Mouse (Mus musculus): ENCODE measurements around the gene Galnt10. TPM values are rescaled to one million over a fixed set of nuclear protein-coding genes. Genes with fewer than 3 reads are reported as not detected.

Gene Galnt10
- total and polyA plus RNA-seq, 3 experiments = 5.2 to 8.7 (median 5.6) TPM

DNA sequence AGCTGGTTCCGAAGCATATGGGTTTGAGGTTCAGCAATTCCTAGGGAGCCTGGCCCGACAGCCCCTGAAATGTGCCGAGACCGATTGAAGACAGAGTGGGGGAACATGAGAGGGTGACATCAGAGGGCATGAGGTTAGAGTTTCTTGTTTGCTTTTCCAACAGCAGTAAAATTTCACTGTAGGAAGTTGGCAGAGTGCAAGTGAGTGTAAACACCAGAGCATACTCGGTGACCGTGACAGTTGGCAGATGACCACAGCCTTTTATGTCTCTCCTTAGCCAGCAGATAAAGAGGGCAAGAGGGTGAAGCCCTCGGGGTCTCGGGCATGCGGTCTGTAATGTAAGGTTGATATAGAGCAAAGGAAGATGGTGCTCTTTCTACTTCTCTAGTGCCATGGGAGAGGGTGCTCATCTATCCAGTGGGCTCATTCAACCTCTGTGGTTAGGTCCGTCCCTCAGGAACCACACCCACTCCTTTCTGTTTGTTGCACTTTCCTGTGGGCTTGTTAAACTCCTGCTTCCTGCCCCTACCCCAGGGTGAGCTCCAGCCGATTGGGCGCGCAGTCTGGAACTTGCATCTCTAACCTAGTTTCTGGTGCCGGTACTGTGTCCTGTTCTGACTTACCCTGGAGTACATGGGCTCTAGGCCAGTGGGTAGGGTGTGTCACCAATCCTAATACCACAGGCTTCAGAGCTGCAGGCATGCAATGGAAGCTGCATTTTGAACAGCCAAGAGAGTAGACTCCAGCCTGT lies 43.1 kb downstream of the Galnt10 start:
- Histone ChIP-seq H3K27me3 (ENCODE audit: control insufficient read depth, insufficient read depth, low read length) (no peaks in the 10 kb centered on the region), H3K9ac (ENCODE audit: low read depth, low read length) (no peak overlapping the region), H3K4me3 (no peak overlapping the region), H3K36me3 (ENCODE audit: control insufficient read depth, insufficient read depth, low read length) (no peaks in the 10 kb centered on the region), H3K27ac (peak overlapping the region; percentile 67), H3K4me1 (ENCODE audit: control insufficient read depth, insufficient read depth, low read length) (peaks cover 19% of the 10 kb centered on the region), H3K79me2 (replicated peaks; ENCODE audit: control insufficient read depth, insufficient read depth, low read length) (no peaks in the 10 kb centered on the region)
- peak; percentile 58 to 64 for DNase-seq
- WGBS = 32% methylated on average over 14 of the region's 14 CpGs
- intact Hi-C loops (cut with DNase I) = loop anchor here (5.0 kb wide), 1 partner anchor 41 kb away; the partner anchor contains the start of gene Galnt10
- no peak for TF ChIP-seq CTCF (IDR thresholded peaks at IDR 0.05)
- TF ChIP-seq EP300 (IDR thresholded peaks at IDR 0.05; ENCODE audit: insufficient read depth, low read depth, low read length) = peak; percentile 78
- TF ChIP-seq POLR2A (IDR thresholded peaks at IDR 0.05; ENCODE audit: insufficient read depth, low read depth, low read length) = no peak

- 82% methylated on average over 6 of the region's 6 CpGs for WGBS
- Histone ChIP-seq H3K27ac (no peak overlapping the region), H3K4me1 (ENCODE audit: control insufficient read depth, insufficient read depth, low read length) (peaks cover 19% of the 10 kb centered on the region), H3K4me3 (no peak overlapping the region), H3K79me2 (replicated peaks; ENCODE audit: control insufficient read depth, insufficient read depth, low read length) (no peaks in the 10 kb centered on the region), H3K9ac (ENCODE audit: low read depth, low read length) (no peak overlapping the region), H3K27me3 (ENCODE audit: control insufficient read depth, insufficient read depth, low read length) (no peaks in the 10 kb centered on the region), H3K36me3 (ENCODE audit: control insufficient read depth, insufficient read depth, low read length) (no peaks in the 10 kb centered on the region)
- DNase-seq = no peak
- TF ChIP-seq EP300 (IDR thresholded peaks at IDR 0.05; ENCODE audit: insufficient read depth, low read depth, low read length) (no peak), POLR2A (IDR thresholded peaks at IDR 0.05; ENCODE audit: insufficient read depth, low read depth, low read length) (no peak)
- intact Hi-C loops (cut with DNase I) = loop anchor here (5.0 kb wide), 1 partner anchor 43 kb away; the partner anchor contains the start of gene Galnt10
Observed at GRCm38 (mm10) chr11:57689811-57690210, 44.6 kb downstream of the Galnt10 start.

DNA sequence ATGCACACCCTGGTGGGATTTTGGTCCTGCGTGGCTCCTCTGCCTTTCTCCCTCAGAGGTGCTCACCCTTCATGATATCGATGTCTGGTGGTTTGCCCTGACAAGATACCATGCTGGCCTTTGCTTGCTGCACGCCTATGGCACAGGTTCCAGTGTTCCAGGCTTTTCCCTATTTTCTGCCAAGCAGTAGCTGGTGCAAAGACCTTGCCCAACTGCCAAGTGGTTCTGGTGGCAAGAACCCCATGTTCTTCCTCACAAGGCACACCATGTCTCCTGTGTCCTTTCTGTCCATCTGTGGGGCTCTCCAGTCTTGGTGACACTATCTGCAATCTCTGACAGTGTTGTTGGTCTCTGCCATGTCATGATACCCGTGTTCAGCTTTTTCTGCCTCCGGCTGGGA lies 45.6 kb downstream of the Galnt10 start:
- no peak overlapping the region for H3K4me3 ChIP-seq
- no peak overlapping the region for H3K9ac ChIP-seq (ENCODE audit: low read depth, low read length)
- H3K27me3 ChIP-seq (ENCODE audit: control insufficient read depth, insufficient read depth, low read length) = no peaks in the 10 kb centered on the region
- H3K36me3 ChIP-seq (ENCODE audit: control insufficient read depth, insufficient read depth, low read length) = no peaks in the 10 kb centered on the region
- WGBS = 89% methylated on average over 5 of the region's 5 CpGs
- H3K4me1 ChIP-seq (ENCODE audit: control insufficient read depth, insufficient read depth, low read length) = peaks cover 16% of the 10 kb centered on the region
- intact Hi-C loops (cut with DNase I) = no loop called here
- TF ChIP-seq CTCF (IDR thresholded peaks at IDR 0.05) = no peak
- no peak for TF ChIP-seq POLR2A (IDR thresholded peaks at IDR 0.05; ENCODE audit: insufficient read depth, low read depth, low read length)
- no peak overlapping the region for H3K27ac ChIP-seq
- no peak for DNase-seq
- H3K79me2 ChIP-seq (replicated peaks; ENCODE audit: control insufficient read depth, insufficient read depth, low read length) = no peaks in the 10 kb centered on the region

DNA sequence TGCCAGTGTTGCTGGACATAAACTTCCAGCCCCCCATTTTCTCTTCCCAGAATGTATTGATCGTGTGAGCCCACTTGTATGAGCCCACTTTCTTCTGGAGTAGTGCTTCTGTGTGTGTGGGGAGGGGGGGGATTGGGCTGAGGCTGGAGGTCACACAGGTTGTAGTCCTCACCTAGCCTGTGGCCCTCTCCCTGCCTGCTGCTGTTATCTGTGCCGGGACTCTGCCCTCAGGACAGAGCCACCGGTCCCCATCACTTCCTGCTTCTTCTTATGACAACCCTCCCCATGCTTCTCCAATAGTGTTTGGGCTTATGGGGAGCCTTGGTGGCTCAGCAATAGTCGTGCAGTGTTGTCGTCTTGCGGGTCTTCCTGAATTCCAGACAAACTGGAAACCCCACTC lies 46.7 kb downstream of the Galnt10 start:
- H3K9ac ChIP-seq (ENCODE audit: low read depth, low read length) = no peak overlapping the region
- H3K27ac ChIP-seq = no peak overlapping the region
- intact Hi-C loops (cut with DNase I) = no loop called here
- H3K79me2 ChIP-seq (replicated peaks; ENCODE audit: control insufficient read depth, insufficient read depth, low read length) = no peaks in the 10 kb centered on the region
- DNase-seq = no peak
- peaks cover 14% of the 10 kb centered on the region for H3K4me1 ChIP-seq (ENCODE audit: control insufficient read depth, insufficient read depth, low read length)
- TF ChIP-seq CTCF (IDR thresholded peaks at IDR 0.05) (no peak), POLR2A (IDR thresholded peaks at IDR 0.05; ENCODE audit: insufficient read depth, low read depth, low read length) (no peak), EP300 (IDR thresholded peaks at IDR 0.05; ENCODE audit: insufficient read depth, low read depth, low read length) (no peak)
- H3K27me3 ChIP-seq (ENCODE audit: control insufficient read depth, insufficient read depth, low read length) = no peaks in the 10 kb centered on the region
- no peak overlapping the region for H3K4me3 ChIP-seq
- no peaks in the 10 kb centered on the region for H3K36me3 ChIP-seq (ENCODE audit: control insufficient read depth, insufficient read depth, low read length)
- 75% methylated on average over 6 of the region's 6 CpGs for WGBS

- intact Hi-C loops (cut with DNase I) = no loop called here
- Histone ChIP-seq H3K27ac (no peak overlapping the region), H3K27me3 (ENCODE audit: control insufficient read depth, insufficient read depth, low read length) (no peaks in the 10 kb centered on the region), H3K9ac (ENCODE audit: low read depth, low read length) (no peak overlapping the region), H3K4me1 (ENCODE audit: control insufficient read depth, insufficient read depth, low read length) (peaks cover 18% of the 10 kb centered on the region), H3K79me2 (replicated peaks; ENCODE audit: control insufficient read depth, insufficient read depth, low read length) (no peaks in the 10 kb centered on the region), H3K36me3 (ENCODE audit: control insufficient read depth, insufficient read depth, low read length) (no peaks in the 10 kb centered on the region), H3K4me3 (no peak overlapping the region)
- DNase-seq = no peak
- TF ChIP-seq EP300 (IDR thresholded peaks at IDR 0.05; ENCODE audit: insufficient read depth, low read depth, low read length) (no peak), CTCF (IDR thresholded peaks at IDR 0.05) (no peak), POLR2A (IDR thresholded peaks at IDR 0.05; ENCODE audit: insufficient read depth, low read depth, low read length) (no peak)
- WGBS = 94% methylated on average over 7 of the region's 7 CpGs
Observed at GRCm38 (mm10) chr11:57692726-57693125, 47.5 kb downstream of the Galnt10 start.

GRCm38 (mm10) chr11:57694486-57694885 lies 49.2 kb downstream of the Galnt10 start:
- WGBS = 91% methylated on average over 6 of the region's 6 CpGs
- Histone ChIP-seq H3K4me1 (ENCODE audit: control insufficient read depth, insufficient read depth, low read length) (peaks cover 9% of the 10 kb centered on the region), H3K36me3 (ENCODE audit: control insufficient read depth, insufficient read depth, low read length) (no peaks in the 10 kb centered on the region), H3K79me2 (replicated peaks; ENCODE audit: control insufficient read depth, insufficient read depth, low read length) (no peaks in the 10 kb centered on the region), H3K27me3 (ENCODE audit: control insufficient read depth, insufficient read depth, low read length) (no peaks in the 10 kb centered on the region), H3K4me3 (no peak overlapping the region), H3K27ac (no peak overlapping the region), H3K9ac (ENCODE audit: low read depth, low read length) (no peak overlapping the region)
- intact Hi-C loops (cut with DNase I) = no loop called here
- TF ChIP-seq EP300 (IDR thresholded peaks at IDR 0.05; ENCODE audit: insufficient read depth, low read depth, low read length) (no peak), POLR2A (IDR thresholded peaks at IDR 0.05; ENCODE audit: insufficient read depth, low read depth, low read length) (no peak), CTCF (IDR thresholded peaks at IDR 0.05) (no peak)
- DNase-seq = no peak

Data from heart, adult 2 months (tissue).